Mouse (Mus musculus): ENCODE data around the gene Stradb. TPM values are rescaled to one million over a fixed set of nuclear protein-coding genes. Genes with fewer than 3 reads are reported as not detected.

The Stradb gene
- polyA plus RNA-seq, 1 experiment, result 6.0 TPM

- Histone ChIP-seq H3K27me3 (ENCODE audit: control insufficient read depth, insufficient read depth, insufficient read length) (no peaks in the 10 kb centered on the region), H3ac (ENCODE audit: control insufficient read depth, insufficient read length, low read depth) (no peak overlapping the region)
- TF ChIP-seq MYOG (IDR thresholded peaks at IDR 0.05; ENCODE audit: control insufficient read depth, extremely low read depth, insufficient read length) (no peak), MYOD1 (IDR thresholded peaks at IDR 0.05; ENCODE audit: control insufficient read depth, insufficient read length, low read depth) (no peak), MAX (IDR thresholded peaks at IDR 0.05) (no peak)
Observed at GRCm38 (mm10) chr1:59037723-59038122, 64.4 kb downstream of the Stradb start.

More at GRCm38 (mm10) chr1:59037723-59038122, 64.4 kb downstream of the Stradb start:
- no peak overlapping the region for H3K4me3 ChIP-seq (ENCODE audit: insufficient read depth, poor library complexity, severe bottlenecking)
- no peaks in the 10 kb centered on the region for H3K79me2 ChIP-seq (ENCODE audit: control insufficient read depth, insufficient read depth)
- H3K36me3 ChIP-seq (ENCODE audit: control insufficient read depth, insufficient read depth), result no peaks in the 10 kb centered on the region
- H3K79me3 ChIP-seq (ENCODE audit: low read depth), result no peaks in the 10 kb centered on the region

Other genes with a start within 250 kb of the Stradb start
- 11.8 TPM for gene Casp8, start 178.1 kb upstream of the Stradb start, polyA plus RNA-seq (2012; fragmentation: generic; extraction: Trizol)
- gene Trak2, start 92 bp upstream of the Stradb start, polyA plus RNA-seq (2012; fragmentation: generic; extraction: Trizol), result 12.2 TPM
- not detected for gene C2cd6, start 121.4 kb downstream of the Stradb start, polyA plus RNA-seq (2012; fragmentation: generic; extraction: Trizol)
- gene Tmem237, start 146.9 kb downstream of the Stradb start, polyA plus RNA-seq (2012; fragmentation: generic; extraction: Trizol), result 19.8 TPM
- gene Mpp4, start 189.9 kb downstream of the Stradb start, polyA plus RNA-seq (2012; fragmentation: generic; extraction: Trizol), result 0.51 TPM